Mouse (Mus musculus): Measurements from ENCODE around the gene Srcin1.

GRCm38 (mm10) chr11:97543181-97543733 is 32.7 kb downstream of the Srcin1 start:
- no peak for TF ChIP-seq CTCF (IDR thresholded peaks at IDR 0.05; ENCODE audit: insufficient read depth, low read length)
- no peak for TF ChIP-seq POLR2A (IDR thresholded peaks at IDR 0.05; ENCODE audit: borderline replicate concordance, extremely low read depth, low read depth, low read length)

Data from lung, adult 2 months (tissue).